Mouse (Mus musculus) hindbrain, embryonic 10.5 days (tissue): ENCODE data around the gene Cdca5. TPM values are rescaled to one million over a fixed set of nuclear protein-coding genes. Genes with fewer than 3 reads are reported as not detected.
A peak's percentile ranks its signal among the peaks of the same experiment; 100 is the strongest.

Source experiments
- DNase-seq: peaks from one replicate; pipeline ENCODE4 v3.0.0-alpha.2; 2017; ENCODE audit warnings: low spot score
- H3K27ac ChIP-seq: fragments of 300-500 bp; sonication (generic); 2 replicates; pipeline ENCODE4 v1.5.1; 2016; ENCODE audit warnings: mild to moderate bottlenecking, moderate library complexity
- H3K27me3 ChIP-seq: fragments of 300-500 bp; sonication (generic); 2 replicates; pipeline ENCODE4 v1.6.1; 2016; ENCODE audit warnings: mild to moderate bottlenecking; ENCODE audit not compliant: poor library complexity, insufficient read depth, severe bottlenecking
- H3K36me3 ChIP-seq: fragments of 300-500 bp; sonication (generic); 2 replicates; pipeline ENCODE4 v1.6.1; 2016; ENCODE audit warnings: mild to moderate bottlenecking, moderate library complexity
- H3K4me1 ChIP-seq: fragments of 300-500 bp; sonication (generic); replicated peaks from 2 replicates; pipeline ENCODE4 v1.6.1; 2016; ENCODE audit warnings: mild to moderate bottlenecking
- H3K4me3 ChIP-seq: fragments of 300-500 bp; sonication (generic); 2 replicates; pipeline ENCODE4 v1.5.1; 2016; ENCODE audit warnings: mild to moderate bottlenecking, moderate library complexity
- H3K9me3 ChIP-seq: fragments of 300-500 bp; sonication (generic); 2 replicates; pipeline ENCODE4 v1.6.1; 2016; ENCODE audit warnings: mild to moderate bottlenecking, moderate library complexity
- WGBS: fragments of 180-500 bp; shearing (Covaris S2); methylation state at CpG from one replicate; pipeline ENCODE4 v1.1.7; 2016; 5-methylcytosine and 5-hydroxymethylcytosine counted together
- polyA plus RNA-seq: library from polyadenylated mRNA; unstranded; fragments of >200 nt; fragmentation: Nextera tagmentation; extraction: Ambion mirVana; gene quantifications from 2 replicates; pipeline ENCODE4 v1.2.1, GENCODE M21; 2016

The Cdca5 gene
- polyA plus RNA-seq, 1 experiment from 2014 or later = 57.7 TPM

- H3K36me3 ChIP-seq = peaks cover 95% of the 10 kb centered on the region
- no peak within 1 kb of the TSS for H3K27ac ChIP-seq
- H3K4me3 ChIP-seq = no peak within 1 kb of the TSS
- H3K27me3 ChIP-seq = no peaks in the 10 kb centered on the region
- WGBS = 91% methylated on average over 7 of the region's 7 CpGs
- no peaks in the 10 kb centered on the region for H3K9me3 ChIP-seq
- no peak for DNase-seq
- no peaks in the 10 kb centered on the region for H3K4me1 ChIP-seq
Measured at GRCm38 (mm10) chr19:6094119-6094518, 9.3 kb downstream of the Cdca5 start, which contains the start of gene AC131692.1. TSS of gene AC131692.1 (plus strand) at chr19:6094419.

DNA sequence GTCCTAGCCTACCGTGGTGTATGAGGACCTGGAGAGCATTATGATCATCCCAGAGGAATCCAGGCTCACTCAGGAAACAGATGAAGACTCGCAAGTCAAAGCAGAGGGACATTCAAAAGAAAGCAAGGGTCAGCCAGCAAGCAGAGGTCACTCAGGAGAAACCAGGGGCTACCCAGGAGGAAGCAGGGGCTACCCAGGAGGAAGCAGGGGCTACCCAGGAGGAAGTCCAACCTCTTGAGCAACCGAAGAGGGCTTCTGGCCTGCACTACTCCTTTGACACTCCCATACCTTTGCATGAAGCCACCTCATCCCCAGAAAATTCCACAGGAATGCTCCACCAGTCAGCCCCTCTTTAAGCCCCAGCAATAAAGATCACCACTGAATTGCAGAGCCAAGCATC, 13.1 kb downstream of the Cdca5 start:
- WGBS = 87% methylated on average over 3 of the region's 3 CpGs
- peaks cover 65% of the 10 kb centered on the region for H3K36me3 ChIP-seq

GRCm38 (mm10) chr19:6101186-6101585, 16.4 kb downstream of the Cdca5 start:
- no peaks in the 10 kb centered on the region for H3K4me1 ChIP-seq
- no peak overlapping the region for H3K27ac ChIP-seq
- no peak overlapping the region for H3K4me3 ChIP-seq
- WGBS = 65% methylated on average over 6 of the region's 6 CpGs
- no peaks in the 10 kb centered on the region for H3K27me3 ChIP-seq
- peaks cover 35% of the 10 kb centered on the region for H3K36me3 ChIP-seq
- H3K9me3 ChIP-seq = no peaks in the 10 kb centered on the region
- DNase-seq = no peak

More for the DNA sequence above, 13.1 kb downstream of the Cdca5 start:
- Histone ChIP-seq H3K9me3 (no peaks in the 10 kb centered on the region), H3K27ac (no peak overlapping the region), H3K4me1 (no peaks in the 10 kb centered on the region), H3K27me3 (no peaks in the 10 kb centered on the region), H3K4me3 (no peak overlapping the region)
- DNase-seq = no peak

DNA sequence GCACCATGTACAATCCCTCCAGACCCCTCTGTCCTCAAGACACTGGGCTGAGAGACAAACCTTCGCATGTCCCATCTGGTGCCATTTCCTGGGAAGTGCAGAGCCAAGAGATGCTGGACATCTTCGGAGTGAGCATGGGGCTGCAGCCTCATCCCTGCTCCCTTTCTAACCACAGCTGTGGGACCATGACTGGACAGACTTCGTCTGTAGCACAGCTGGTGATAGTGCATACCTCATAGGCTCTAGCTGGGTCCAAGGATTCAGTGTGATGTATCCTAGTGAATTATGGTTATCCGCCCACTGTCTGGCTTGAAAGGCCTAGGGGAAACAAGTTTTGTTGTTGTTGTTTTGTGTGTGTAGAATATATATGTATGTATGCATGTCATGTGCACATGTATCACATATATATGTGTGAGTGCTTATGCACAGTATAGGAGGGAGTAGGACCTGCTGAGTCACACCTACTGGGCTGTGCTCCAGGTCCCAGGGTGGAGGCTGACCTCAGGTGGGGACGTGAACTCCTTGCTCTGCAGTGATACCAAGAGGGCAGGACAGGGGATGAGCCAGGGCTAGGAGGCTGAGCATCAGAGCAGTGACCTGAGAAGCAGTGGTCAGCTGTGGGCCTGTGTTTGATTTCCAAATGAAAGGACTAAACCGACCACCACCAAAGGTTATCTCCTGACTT, 17.5 kb downstream of the Cdca5 start:
- Histone ChIP-seq H3K36me3 (peaks cover 26% of the 10 kb centered on the region), H3K27me3 (no peaks in the 10 kb centered on the region), H3K4me1 (no peaks in the 10 kb centered on the region; the same call in 1 of the 2 replicates), H3K27ac (no peak overlapping the region), H3K4me3 (no peak overlapping the region), H3K9me3 (no peaks in the 10 kb centered on the region)
- DNase-seq = no peak
- WGBS = 82% methylated on average over 6 of the region's 6 CpGs

DNA sequence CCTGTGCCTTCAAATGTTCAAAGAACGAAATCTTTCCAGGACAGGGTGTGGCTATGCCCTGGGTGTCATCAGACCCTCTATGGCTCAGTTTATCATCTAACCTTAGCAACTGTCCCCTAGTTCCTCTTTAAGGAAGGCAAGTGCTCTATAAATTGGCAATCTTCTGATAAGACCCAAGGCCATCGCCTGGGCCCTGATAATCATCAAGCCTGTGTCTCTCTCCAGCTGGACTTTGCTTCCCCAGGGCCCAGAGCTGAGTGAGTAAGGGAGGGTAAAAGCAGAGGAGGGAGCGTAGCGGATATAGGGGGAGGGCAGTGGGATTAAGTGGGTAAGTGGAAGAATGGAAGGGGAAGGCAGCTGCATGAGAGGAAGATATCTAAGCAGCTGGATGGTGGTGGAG, 19.7 kb downstream of the Cdca5 start:
- DNase-seq = no peak

GRCm38 (mm10) chr19:6105586-6105985, 20.8 kb downstream of the Cdca5 start, which contains the start of gene Naaladl1:
TSS of gene Naaladl1 (plus strand) at chr19:6105782.
- no peak within 1 kb of the TSS for H3K4me3 ChIP-seq
- 0 out of 2 replicates have a peak within 1 kb of the TSS, but pooled peaks have one; percentile 5 for H3K27ac ChIP-seq
- 85% methylated on average over 7 of the region's 7 CpGs for WGBS

More for the DNA sequence above, 19.7 kb downstream of the Cdca5 start:
- no peaks in the 10 kb centered on the region for H3K27me3 ChIP-seq
- no peak overlapping the region for H3K27ac ChIP-seq
- no peaks in the 10 kb centered on the region; the same call in 1 of the 2 replicates for H3K4me1 ChIP-seq
- WGBS = 89% methylated on average over 4 of the region's 4 CpGs
- H3K9me3 ChIP-seq = no peaks in the 10 kb centered on the region
- no peak overlapping the region for H3K4me3 ChIP-seq
- peaks cover 6% of the 10 kb centered on the region for H3K36me3 ChIP-seq

GRCm38 (mm10) chr19:6113116-6113515, 28.3 kb downstream of the Cdca5 start:
- Histone ChIP-seq H3K9me3 (no peaks in the 10 kb centered on the region), H3K27ac (no peak overlapping the region), H3K4me3 (no peak overlapping the region), H3K27me3 (no peaks in the 10 kb centered on the region), H3K36me3 (peaks cover 56% of the 10 kb centered on the region), H3K4me1 (peaks cover 18% of the 10 kb centered on the region)
- DNase-seq = no peak
- WGBS = 61% methylated on average over 6 of the region's 6 CpGs

More at GRCm38 (mm10) chr19:6105586-6105985, 20.8 kb downstream of the Cdca5 start, which contains the start of gene Naaladl1:
- Histone ChIP-seq H3K27me3 (no peaks in the 10 kb centered on the region), H3K36me3 (0 out of 2 replicates have a peak, but pooled peaks cover 5% of the 10 kb centered on the region), H3K9me3 (no peaks in the 10 kb centered on the region), H3K4me1 (no peaks in the 10 kb centered on the region; the same call in 1 of the 2 replicates)
- DNase-seq = no peak

DNA sequence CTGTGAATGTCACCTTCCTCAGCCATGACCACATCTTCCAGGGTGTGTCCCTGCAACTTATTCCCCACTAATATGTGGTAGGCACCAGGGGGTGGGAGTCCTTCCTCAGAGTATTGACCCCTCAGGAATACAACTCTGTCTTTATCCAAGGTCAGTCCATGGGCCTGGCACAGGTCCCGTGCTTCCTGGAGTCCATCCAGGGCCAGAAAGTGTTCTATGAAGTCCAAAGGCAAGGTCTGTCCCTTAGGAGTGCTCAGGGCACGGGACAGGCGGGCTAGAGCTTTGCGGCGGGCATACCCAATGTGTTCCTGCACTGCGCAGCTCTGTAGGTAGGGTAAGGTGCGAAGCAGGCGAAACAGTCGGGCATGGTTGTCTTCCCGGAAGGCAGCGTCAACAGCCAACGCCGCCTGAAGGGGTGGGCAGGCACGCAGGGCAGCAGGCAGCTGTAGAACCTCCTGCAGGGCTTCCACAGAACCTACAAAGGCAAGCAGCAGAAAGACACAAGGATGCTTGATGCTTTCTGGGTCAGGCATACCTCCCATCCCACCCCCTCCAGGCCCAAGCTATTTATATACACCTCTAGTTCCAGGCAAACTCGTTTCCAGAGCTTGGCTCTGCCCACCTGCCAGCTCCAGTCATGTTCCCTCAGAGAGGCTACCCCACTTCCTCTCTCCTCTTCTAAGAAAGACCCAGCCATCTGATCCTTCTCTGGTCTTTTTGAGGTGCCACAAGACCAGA, 31.5 kb downstream of the Cdca5 start:
- Histone ChIP-seq H3K4me1 (peaks cover 38% of the 10 kb centered on the region), H3K9me3 (no peaks in the 10 kb centered on the region), H3K4me3 (peak overlapping the region; percentile 83), H3K27ac (no peak overlapping the region), H3K36me3 (peaks cover 51% of the 10 kb centered on the region), H3K27me3 (no peaks in the 10 kb centered on the region)
- no peak for DNase-seq
- 93% methylated on average over 15 of the region's 15 CpGs for WGBS

DNA sequence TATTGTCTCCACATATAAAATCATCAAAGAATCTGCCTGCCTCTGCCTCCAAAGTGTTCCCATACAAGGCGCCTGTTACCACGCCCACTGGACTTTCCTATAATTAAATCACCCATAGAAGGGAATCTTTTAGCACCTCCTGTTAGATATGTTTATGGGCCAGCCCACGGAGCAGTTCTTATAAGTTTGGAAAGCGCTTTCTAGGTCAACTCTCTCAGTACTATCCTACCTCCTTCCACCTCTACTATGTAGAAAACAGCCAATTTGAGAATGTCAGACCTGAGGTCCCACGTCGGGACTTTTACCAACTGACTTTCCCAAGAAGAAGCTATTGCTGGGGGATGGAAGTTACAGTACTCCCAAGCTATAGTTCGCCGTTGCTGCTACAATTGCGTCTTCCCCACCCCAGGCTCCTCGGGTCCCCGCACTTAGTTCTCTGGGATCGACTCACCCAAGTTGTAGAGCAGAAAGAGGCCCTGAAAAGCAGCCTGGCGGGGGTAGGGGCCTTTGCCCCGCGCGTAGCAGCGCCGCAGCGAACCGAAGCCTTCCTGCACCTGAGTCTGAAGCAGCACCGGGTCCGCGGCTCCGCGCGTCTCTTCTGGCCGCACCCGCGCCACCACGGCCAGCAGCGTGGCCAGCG, 32.7 kb downstream of the Cdca5 start:
- Histone ChIP-seq H3K9me3 (no peaks in the 10 kb centered on the region), H3K4me1 (peaks cover 46% of the 10 kb centered on the region), H3K36me3 (peaks cover 43% of the 10 kb centered on the region), H3K4me3 (peak overlapping the region; percentile 83), H3K27me3 (no peaks in the 10 kb centered on the region), H3K27ac (peak overlapping the region; percentile 97)
- WGBS = 6% methylated on average over 32 of the region's 32 CpGs
- no peak for DNase-seq

DNA sequence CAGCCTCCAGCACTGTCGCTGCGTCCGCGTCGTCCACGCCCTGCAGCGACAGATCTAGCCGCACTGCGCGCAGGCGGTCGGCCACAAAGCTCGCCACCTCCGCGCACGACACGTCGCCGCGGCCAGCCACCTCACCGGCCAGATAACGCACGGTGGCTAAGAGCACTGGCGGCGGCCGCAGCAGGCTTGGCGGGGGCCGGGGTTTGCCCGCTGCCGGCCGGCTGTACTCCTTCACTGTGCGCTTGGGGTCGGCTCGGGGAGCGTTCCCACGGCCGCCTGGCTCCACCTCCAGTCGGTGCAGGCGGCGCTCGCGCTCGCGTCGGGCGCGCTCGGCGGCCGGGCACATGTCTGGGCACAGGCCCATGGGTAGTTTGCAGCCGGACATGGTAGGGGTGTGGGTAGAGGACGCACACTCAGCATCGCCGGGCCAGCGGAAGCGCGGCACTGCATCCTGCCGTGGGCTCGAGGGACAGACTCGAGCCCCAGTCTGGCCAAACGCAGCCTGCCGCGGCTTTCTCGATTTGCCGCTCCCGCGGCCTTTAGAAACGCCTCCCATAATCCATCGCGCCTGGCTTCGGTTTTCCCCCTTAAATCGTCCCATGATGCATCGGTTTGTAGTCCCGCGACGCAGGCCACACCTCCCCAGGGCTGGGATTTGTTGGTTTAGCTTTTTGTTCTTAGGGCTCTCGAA, 33.3 kb downstream of the Cdca5 start, which contains the start of gene Sac3d1:
Gene Sac3d1, minus strand, starts transcription at position 665 of the 691 bp plus-strand sequence.
- Histone ChIP-seq H3K36me3 (peaks cover 37% of the 10 kb centered on the region), H3K27me3 (no peaks in the 10 kb centered on the region), H3K4me1 (peaks cover 46% of the 10 kb centered on the region), H3K9me3 (no peaks in the 10 kb centered on the region), H3K27ac (peak within 1 kb of the TSS; percentile 97), H3K4me3 (peak within 1 kb of the TSS; percentile 83)
- under 1% methylated on average over 77 of the region's 77 CpGs for WGBS
- DNase-seq = peak; percentile 92

DNA sequence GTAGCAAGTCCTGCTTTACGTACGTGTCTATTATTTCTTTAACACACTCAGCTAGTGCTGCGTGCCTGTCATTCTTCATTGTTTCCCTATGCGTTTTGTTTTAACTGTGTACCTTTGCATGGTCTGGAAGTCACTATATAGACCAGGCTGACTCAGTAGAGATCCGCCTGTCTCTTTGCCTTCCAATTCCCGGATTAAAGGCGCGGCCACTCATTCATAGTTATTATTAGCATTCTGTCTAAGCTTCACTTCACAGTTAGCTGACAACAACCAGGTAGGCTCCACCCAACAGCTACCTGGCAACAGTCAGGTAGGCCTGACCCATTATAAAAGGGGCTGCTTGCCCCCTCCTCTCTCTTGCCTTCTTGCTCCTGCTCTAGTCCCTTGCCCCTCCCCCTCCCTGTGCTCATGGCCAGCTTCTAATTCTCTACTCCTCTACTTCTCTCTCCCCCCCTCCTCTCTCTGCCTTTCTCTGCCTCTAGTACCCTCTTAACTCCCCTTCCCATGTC, 33.9 kb downstream of the Cdca5 start:
- H3K36me3 ChIP-seq = peaks cover 31% of the 10 kb centered on the region
- H3K4me1 ChIP-seq = peaks cover 51% of the 10 kb centered on the region
- peak overlapping the region; percentile 97 for H3K27ac ChIP-seq
- H3K27me3 ChIP-seq = no peaks in the 10 kb centered on the region
- H3K4me3 ChIP-seq = peak overlapping the region; percentile 83
- no peaks in the 10 kb centered on the region for H3K9me3 ChIP-seq
- DNase-seq = no peak
- WGBS = 4% methylated on average over 8 of the region's 8 CpGs

DNA sequence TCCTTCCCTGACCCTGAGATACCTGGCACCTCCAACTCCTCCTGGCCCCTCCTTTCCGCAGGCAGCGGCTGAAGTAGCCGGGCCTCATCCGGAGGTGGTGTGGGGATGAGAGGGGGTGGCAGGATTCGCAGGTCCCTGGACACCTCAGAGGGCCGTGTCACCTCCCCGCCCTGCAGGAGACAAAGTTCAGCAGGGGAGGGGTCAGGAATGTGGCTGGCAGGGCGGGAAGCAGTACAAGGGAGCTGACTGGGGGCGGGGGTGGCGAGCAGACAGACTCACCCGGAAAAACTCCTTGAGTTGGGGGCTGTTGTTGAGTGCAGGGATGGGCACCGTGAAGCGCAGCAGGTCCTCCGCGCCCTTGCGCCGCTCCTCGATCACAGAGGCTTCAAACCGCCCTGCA, 37.0 kb downstream of the Cdca5 start:
- DNase-seq = no peak
- H3K4me3 ChIP-seq = peak overlapping the region; percentile 29; the same call in 1 of the 2 replicates
- H3K27ac ChIP-seq = peak overlapping the region; percentile 66
- 0 out of 2 replicates have a peak, but pooled peaks cover 2% of the 10 kb centered on the region for H3K36me3 ChIP-seq
- 32% methylated on average over 19 of the region's 19 CpGs for WGBS
- H3K9me3 ChIP-seq = no peaks in the 10 kb centered on the region
- peaks cover 48% of the 10 kb centered on the region for H3K4me1 ChIP-seq
- no peaks in the 10 kb centered on the region for H3K27me3 ChIP-seq
